Mouse (Mus musculus): ENCODE results near the gene Btbd2. TPM values are rescaled to one million over a fixed set of nuclear protein-coding genes. Genes with fewer than 3 reads are reported as not detected.
"Not testable (repeated sequence)": the region's sequence is repeated elsewhere in the genome, so short reads cannot be mapped to it uniquely, and the experiment has no call there.

Btbd2 gene
- total RNA-seq, 2 experiments from 2014 or later, result 14.8 to 32.0 TPM

GRCm38 (mm10) chr10:80655406-80656129 lies 1.3 kb downstream of the Btbd2 start:
- no peak for ATAC-seq (replicated peaks; ENCODE audit: low FRiP score, low TSS enrichment, poor library complexity, severe bottlenecking)

GRCm38 (mm10) chr10:80654866-80655265 lies 2.0 kb downstream of the Btbd2 start:
- no peak for ATAC-seq (replicated peaks; ENCODE audit: low FRiP score, low TSS enrichment, poor library complexity, severe bottlenecking)

- no peak for ATAC-seq (replicated peaks; ENCODE audit: low FRiP score, low TSS enrichment, poor library complexity, severe bottlenecking)
These were observed 3.6 kb downstream of the Btbd2 start for GRCm38 (mm10) chr10:80653156-80653720.

GRCm38 (mm10) chr10:80650392-80650791 lies 6.5 kb downstream of the Btbd2 start:
- ATAC-seq (replicated peaks; ENCODE audit: low FRiP score, low TSS enrichment, poor library complexity, severe bottlenecking), result no peak

GRCm38 (mm10) chr10:80649910-80650309 lies 7.0 kb downstream of the Btbd2 start:
- ATAC-seq (replicated peaks; ENCODE audit: low FRiP score, low TSS enrichment, poor library complexity, severe bottlenecking), result not testable (repeated sequence)

- ATAC-seq (replicated peaks; ENCODE audit: low FRiP score, low TSS enrichment, poor library complexity, severe bottlenecking), result no peak
These were observed 9.9 kb downstream of the Btbd2 start for GRCm38 (mm10) chr10:80646936-80647335.

- ATAC-seq (replicated peaks; ENCODE audit: low FRiP score, low TSS enrichment, poor library complexity, severe bottlenecking), result no peak
These were observed 21.5 kb downstream of the Btbd2 start for GRCm38 (mm10) chr10:80635345-80635744.

- no peak for ATAC-seq (replicated peaks; ENCODE audit: low FRiP score, low TSS enrichment, poor library complexity, severe bottlenecking)
These were observed 27.9 kb downstream of the Btbd2 start for GRCm38 (mm10) chr10:80628925-80629324.

GRCm38 (mm10) chr10:80627685-80628084 lies 29.2 kb downstream of the Btbd2 start:
- no peak for ATAC-seq (replicated peaks; ENCODE audit: low FRiP score, low TSS enrichment, poor library complexity, severe bottlenecking)

- ATAC-seq (replicated peaks; ENCODE audit: low FRiP score, low TSS enrichment, poor library complexity, severe bottlenecking), result no peak
These were observed 31.1 kb downstream of the Btbd2 start for GRCm38 (mm10) chr10:80625764-80626163.

GRCm38 (mm10) chr10:80623457-80624191 lies 33.2 kb downstream of the Btbd2 start:
- ATAC-seq (replicated peaks; ENCODE audit: low FRiP score, low TSS enrichment, poor library complexity, severe bottlenecking), result 0 out of 2 replicates have a peak, but pooled peaks have one; percentile 11

GRCm38 (mm10) chr10:80622661-80623456 lies 34.0 kb downstream of the Btbd2 start, which contains the start of gene Csnk1g2:
Gene Csnk1g2 (plus strand): TSS chr10:80622838.
- ATAC-seq (replicated peaks; ENCODE audit: low FRiP score, low TSS enrichment, poor library complexity, severe bottlenecking), result no peak

- peak; percentile 88 for ATAC-seq (replicated peaks; ENCODE audit: low FRiP score, low TSS enrichment, poor library complexity, severe bottlenecking)
These were observed 34.8 kb downstream of the Btbd2 start for GRCm38 (mm10) chr10:80621940-80622660.

- ATAC-seq (replicated peaks; ENCODE audit: low FRiP score, low TSS enrichment, poor library complexity, severe bottlenecking), result no peak
These were observed 35.3 kb downstream of the Btbd2 start for GRCm38 (mm10) chr10:80621690-80621939.

- no peak for ATAC-seq (replicated peaks; ENCODE audit: low FRiP score, low TSS enrichment, poor library complexity, severe bottlenecking)
These were observed 35.8 kb downstream of the Btbd2 start for GRCm38 (mm10) chr10:80620796-80621689.

- no peak for ATAC-seq (replicated peaks; ENCODE audit: low FRiP score, low TSS enrichment, poor library complexity, severe bottlenecking)
These were observed 36.5 kb downstream of the Btbd2 start for GRCm38 (mm10) chr10:80620365-80620764.

GRCm38 (mm10) chr10:80619465-80620244 lies 37.2 kb downstream of the Btbd2 start:
- ATAC-seq (replicated peaks; ENCODE audit: low FRiP score, low TSS enrichment, poor library complexity, severe bottlenecking), result no peak

- no peak for ATAC-seq (replicated peaks; ENCODE audit: low FRiP score, low TSS enrichment, poor library complexity, severe bottlenecking)
These were observed 38.7 kb downstream of the Btbd2 start for GRCm38 (mm10) chr10:80618181-80618580.
